Mouse (Mus musculus) lung, postnatal 0 days (tissue): ENCODE measurements around the gene Myzap. TPM values are rescaled to one million over a fixed set of nuclear protein-coding genes. Genes with fewer than 3 reads are reported as not detected.
"Not testable (repeated sequence)": the region's sequence is repeated elsewhere in the genome, so short reads cannot be mapped to it uniquely, and the experiment has no call there.

ENCODE experiments used
- ATAC-seq: fragments of 200-750 bp; cut with Nextera tagmentation; 2 replicates; pipeline ENCODE4 v1.8.0; 2017; ENCODE audit warnings: moderate library complexity
- DNase-seq: peaks from one replicate; pipeline ENCODE4 v3.0.0-alpha.2; 2016; ENCODE audit warnings: low spot score
- H3K27ac ChIP-seq: fragments of 300-500 bp; sonication (generic); 2 replicates; pipeline ENCODE4 v1.5.1; 2014; ENCODE audit warnings: antibody characterized with exemption, mild to moderate bottlenecking, low read length, mixed read lengths
- H3K27me3 ChIP-seq: fragments of 300-500 bp; sonication (generic); replicated peaks from 2 replicates; pipeline ENCODE4 v1.6.1; 2014; ENCODE audit warnings: low read length, mixed read lengths; ENCODE audit not compliant: insufficient read depth
- H3K36me3 ChIP-seq: fragments of 300-500 bp; sonication (generic); 2 replicates; pipeline ENCODE4 v1.6.1; 2014; ENCODE audit warnings: low read length, mixed read lengths; ENCODE audit not compliant: insufficient read depth
- H3K4me1 ChIP-seq: fragments of 300-500 bp; sonication (generic); 2 replicates; pipeline ENCODE4 v1.6.1; 2014; ENCODE audit warnings: antibody characterized with exemption, low read depth, low read length, mixed read lengths; ENCODE audit not compliant: insufficient read depth
- H3K4me2 ChIP-seq: fragments of 300-500 bp; sonication (generic); replicated peaks from 2 replicates; pipeline ENCODE4 v1.6.1; 2014; ENCODE audit warnings: low read depth, mild to moderate bottlenecking, low read length, moderate library complexity, mixed read lengths
- H3K4me3 ChIP-seq: fragments of 300-500 bp; sonication (generic); 2 replicates; pipeline ENCODE4 v1.5.1; 2014; ENCODE audit warnings: low read depth, low read length
- H3K9ac ChIP-seq: fragments of 300-500 bp; sonication (generic); replicated peaks from 2 replicates; pipeline ENCODE4 v1.6.1; 2014; ENCODE audit warnings: low read depth, mild to moderate bottlenecking
- H3K9me3 ChIP-seq: fragments of 300-500 bp; sonication (generic); 2 replicates; pipeline ENCODE4 v1.6.1; 2016; ENCODE audit warnings: low read length, mixed read lengths
- CTCF ChIP-seq: IDR thresholded peaks from 2 replicates; pipeline ENCODE4 v1.5.1; 2016; ENCODE audit warnings: antibody characterized with exemption, mild to moderate bottlenecking
- EP300 ChIP-seq: IDR thresholded peaks from 2 replicates; pipeline ENCODE4 v1.6.1; 2016; ENCODE audit warnings: antibody characterized with exemption, mild to moderate bottlenecking, control low read depth
- WGBS: fragments of 180-500 bp; shearing (Covaris S2); extraction: QIAGEN DNeasy Blood & Tissue Kit; methylation state at CpG from one replicate; pipeline ENCODE4 v1.1.7; 2014; 5-methylcytosine and 5-hydroxymethylcytosine counted together
- polyA plus RNA-seq: library from polyadenylated mRNA; unstranded; fragments of >200 nt; fragmentation: Nextera tagmentation; extraction: Ambion mirVana; gene quantifications from 2 replicates; pipeline ENCODE4 v1.2.1, GENCODE M21; 2015

The Myzap gene
- polyA plus RNA-seq, 1 experiment from 2014 or later, result 126 TPM

DNA sequence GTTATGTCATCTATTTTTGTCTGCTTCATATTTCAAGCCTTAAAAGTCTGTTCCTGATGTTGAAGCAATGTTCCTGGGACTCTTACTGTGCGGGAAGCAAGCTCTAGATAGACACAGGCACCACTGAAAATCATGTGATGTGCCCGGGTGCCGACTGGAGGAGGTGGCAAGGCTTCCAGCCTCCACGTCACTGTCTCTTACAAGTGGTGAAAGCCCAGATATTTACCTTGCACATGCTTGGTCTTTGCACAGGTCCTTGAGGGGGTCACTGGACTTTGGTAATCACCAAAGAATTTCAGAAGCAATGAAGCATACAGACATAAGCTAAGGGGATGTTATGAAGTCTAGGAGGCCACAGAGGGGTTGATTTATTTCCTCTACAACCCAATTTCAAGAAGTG lies 29.8 kb upstream of the Myzap start:
- Histone ChIP-seq H3K4me3 (no peak overlapping the region), H3K4me2 (no peak overlapping the region), H3K36me3 (no peaks in the 10 kb centered on the region), H3K4me1 (no peaks in the 10 kb centered on the region), H3K27me3 (no peaks in the 10 kb centered on the region), H3K9me3 (no peaks in the 10 kb centered on the region), H3K9ac (no peak overlapping the region), H3K27ac (no peak overlapping the region)
- 57% methylated on average over 4 of the region's 4 CpGs for WGBS
- no peak for TF ChIP-seq EP300
- TF ChIP-seq CTCF, result no peak
- ATAC-seq, result peak; percentile 53
- DNase-seq, result peak; percentile 50

DNA sequence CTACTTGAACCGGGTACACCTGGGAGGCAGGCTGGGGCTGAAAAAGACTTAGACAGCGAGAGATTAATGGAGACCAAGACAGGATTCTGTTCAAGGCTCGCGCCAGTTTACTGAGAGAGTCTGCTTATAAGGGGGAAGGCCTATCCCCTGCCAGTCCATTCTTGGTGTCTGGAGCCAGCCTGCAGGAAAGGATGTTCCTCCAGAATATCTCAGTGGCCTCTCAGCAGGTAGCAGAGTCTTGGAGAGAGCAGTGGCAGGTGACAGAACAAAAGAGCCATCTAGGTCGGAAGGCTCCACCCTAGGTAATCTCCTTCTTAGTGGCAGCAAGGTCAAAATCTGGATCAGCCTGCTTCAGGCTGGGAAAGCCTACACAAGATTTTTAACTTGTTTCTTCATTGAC lies 28.0 kb upstream of the Myzap start:
- not testable (repeated sequence) for H3K9me3 ChIP-seq, H3K27me3 ChIP-seq, DNase-seq, H3K9ac ChIP-seq, H3K36me3 ChIP-seq, H3K4me2 ChIP-seq, H3K4me3 ChIP-seq, ATAC-seq, H3K4me1 ChIP-seq, H3K27ac ChIP-seq
- 88% methylated on average over 5 of the region's 5 CpGs for WGBS

GRCm38 (mm10) chr9:71617363-71617762 lies 25.2 kb upstream of the Myzap start:
- Histone ChIP-seq H3K9me3 (no peaks in the 10 kb centered on the region), H3K27me3 (no peaks in the 10 kb centered on the region), H3K36me3 (no peaks in the 10 kb centered on the region), H3K9ac (no peak overlapping the region), H3K4me1 (no peaks in the 10 kb centered on the region), H3K4me3 (no peak overlapping the region), H3K4me2 (no peak overlapping the region), H3K27ac (no peak overlapping the region)
- TF ChIP-seq EP300 (no peak), CTCF (peak; percentile 76)
- DNase-seq, result peak; percentile 43
- WGBS, result 48% methylated on average over 8 of the region's 8 CpGs
- no peak for ATAC-seq

GRCm38 (mm10) chr9:71616185-71616584 lies 24.0 kb upstream of the Myzap start:
- Histone ChIP-seq H3K4me1 (no peaks in the 10 kb centered on the region), H3K36me3 (no peaks in the 10 kb centered on the region), H3K4me2 (no peak overlapping the region), H3K9ac (no peak overlapping the region; the same call in 1 of the 2 replicates), H3K27me3 (no peaks in the 10 kb centered on the region), H3K27ac (no peak overlapping the region), H3K9me3 (no peaks in the 10 kb centered on the region), H3K4me3 (no peak overlapping the region)
- peak; percentile 76 for ATAC-seq
- DNase-seq, result peak; percentile 86
- no peak for TF ChIP-seq EP300
- TF ChIP-seq CTCF, result peak; percentile 94
- WGBS, result 2% methylated on average over 3 of the region's 3 CpGs

GRCm38 (mm10) chr9:71614643-71615042 lies 22.5 kb upstream of the Myzap start:
- Histone ChIP-seq H3K4me3 (no peak overlapping the region), H3K9me3 (no peaks in the 10 kb centered on the region), H3K9ac (no peak overlapping the region), H3K27ac (no peak overlapping the region), H3K27me3 (no peaks in the 10 kb centered on the region), H3K4me2 (no peak overlapping the region), H3K4me1 (no peaks in the 10 kb centered on the region), H3K36me3 (no peaks in the 10 kb centered on the region)
- TF ChIP-seq EP300 (no peak), CTCF (peak; percentile 87)
- DNase-seq (peak; percentile 48), ATAC-seq (no peak)
- 18% methylated on average over 2 of the region's 2 CpGs for WGBS

DNA sequence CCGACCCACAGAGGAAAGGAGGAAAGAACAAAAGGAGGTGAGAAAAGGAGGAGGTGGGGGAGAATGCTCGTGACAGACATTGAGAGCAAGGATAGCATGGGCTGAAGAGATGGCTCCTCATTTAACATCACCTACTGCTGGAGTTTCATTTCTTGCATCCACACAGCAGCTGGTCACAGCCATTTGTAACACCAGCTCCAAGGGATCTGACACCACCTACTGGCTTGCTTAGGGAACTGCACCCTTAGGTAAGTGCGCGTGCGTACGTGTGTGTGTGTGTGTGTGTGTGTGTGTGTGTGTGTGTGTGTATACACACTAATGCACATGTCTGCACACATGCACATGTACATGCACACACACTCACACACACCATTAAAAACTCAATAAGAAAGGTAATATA lies 20.8 kb upstream of the Myzap start:
- H3K4me1 ChIP-seq, result no peaks in the 10 kb centered on the region
- no peak overlapping the region for H3K9ac ChIP-seq
- WGBS, result 81% methylated on average over 6 of the region's 6 CpGs
- H3K4me3 ChIP-seq, result no peak overlapping the region
- H3K27me3 ChIP-seq, result no peaks in the 10 kb centered on the region
- no peak for ATAC-seq
- TF ChIP-seq CTCF (peak; percentile 97), EP300 (no peak)
- H3K4me2 ChIP-seq, result no peak overlapping the region
- no peaks in the 10 kb centered on the region for H3K9me3 ChIP-seq
- H3K36me3 ChIP-seq, result no peaks in the 10 kb centered on the region
- H3K27ac ChIP-seq, result no peak overlapping the region
- peak; percentile 58 for DNase-seq

DNA sequence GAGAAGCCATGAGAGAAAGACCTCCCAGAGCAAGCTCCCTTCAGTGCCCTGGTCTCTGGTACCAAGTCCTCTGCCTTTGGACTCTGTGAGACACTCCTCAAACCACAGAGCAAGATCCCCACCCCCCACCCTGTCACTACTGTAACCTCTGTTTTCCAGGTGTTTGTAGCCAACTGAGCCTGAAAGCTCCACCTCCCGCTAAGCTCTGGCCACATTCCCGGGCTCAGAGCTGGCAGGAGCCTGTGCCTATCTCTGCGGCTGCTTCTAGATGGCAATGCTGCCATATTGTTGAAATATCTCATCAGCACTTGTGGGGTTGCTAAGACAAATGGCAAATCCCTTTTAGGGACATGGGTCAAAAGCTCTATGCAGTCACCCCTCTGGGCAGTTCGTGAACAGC lies 19.7 kb upstream of the Myzap start:
- Histone ChIP-seq H3K4me3 (no peak overlapping the region), H3K36me3 (no peaks in the 10 kb centered on the region), H3K27me3 (no peaks in the 10 kb centered on the region), H3K4me1 (peaks cover 4% of the 10 kb centered on the region; the same call in 1 of the 2 replicates), H3K9me3 (no peaks in the 10 kb centered on the region), H3K4me2 (no peak overlapping the region), H3K9ac (no peak overlapping the region), H3K27ac (no peak overlapping the region)
- WGBS, result 64% methylated on average over 4 of the region's 4 CpGs
- no peak for TF ChIP-seq CTCF
- no peak for TF ChIP-seq EP300
- DNase-seq (no peak), ATAC-seq (no peak)
